Mouse (Mus musculus): ENCODE results near the gene Gm17606.
A peak's percentile ranks its signal among the peaks of the same experiment; 100 is the strongest.
"Not testable (repeated sequence)": the region's sequence is repeated elsewhere in the genome, so short reads cannot be mapped to it uniquely, and the experiment has no call there.

Gene Gm17606

DNA sequence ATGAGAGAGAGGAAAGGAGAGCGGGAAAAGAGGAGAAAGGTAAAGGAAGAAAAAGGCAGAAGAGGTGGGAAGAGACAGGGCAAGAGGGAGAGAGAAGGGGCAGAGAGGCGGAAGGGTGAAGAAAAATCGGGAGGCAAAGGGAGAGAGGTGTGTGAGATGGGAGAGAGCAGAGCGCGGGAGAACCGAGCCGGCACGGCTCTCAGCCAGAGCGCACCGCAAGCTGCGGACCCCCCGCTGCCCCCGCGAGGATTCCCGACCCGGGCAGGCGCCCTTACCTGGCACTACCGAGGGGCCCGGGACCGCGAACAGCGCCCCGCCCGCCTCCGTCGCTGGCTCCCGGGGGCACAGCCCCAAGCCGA, at the start of gene Gm17606:
TSS of gene Gm17606 (plus strand) at position 7 of the 359 bp plus-strand sequence.
- DNase-seq (ENCODE audit: low spot score in 2 of 2) = no peak

- DNase-seq (ENCODE audit: low spot score in 2 of 2) = no peak
Observed at GRCm38 (mm10) chr14:54591056-54591455, 49.7 kb upstream of the Gm17606 start.

GRCm38 (mm10) chr14:54592319-54592934, 48.3 kb upstream of the Gm17606 start:
- peak; percentile 41 to 68 for DNase-seq (ENCODE audit: low spot score in 2 of 2)

- DNase-seq (ENCODE audit: low spot score in 2 of 2) = no peak
Observed at GRCm38 (mm10) chr14:54594055-54594454, 46.7 kb upstream of the Gm17606 start.

DNA sequence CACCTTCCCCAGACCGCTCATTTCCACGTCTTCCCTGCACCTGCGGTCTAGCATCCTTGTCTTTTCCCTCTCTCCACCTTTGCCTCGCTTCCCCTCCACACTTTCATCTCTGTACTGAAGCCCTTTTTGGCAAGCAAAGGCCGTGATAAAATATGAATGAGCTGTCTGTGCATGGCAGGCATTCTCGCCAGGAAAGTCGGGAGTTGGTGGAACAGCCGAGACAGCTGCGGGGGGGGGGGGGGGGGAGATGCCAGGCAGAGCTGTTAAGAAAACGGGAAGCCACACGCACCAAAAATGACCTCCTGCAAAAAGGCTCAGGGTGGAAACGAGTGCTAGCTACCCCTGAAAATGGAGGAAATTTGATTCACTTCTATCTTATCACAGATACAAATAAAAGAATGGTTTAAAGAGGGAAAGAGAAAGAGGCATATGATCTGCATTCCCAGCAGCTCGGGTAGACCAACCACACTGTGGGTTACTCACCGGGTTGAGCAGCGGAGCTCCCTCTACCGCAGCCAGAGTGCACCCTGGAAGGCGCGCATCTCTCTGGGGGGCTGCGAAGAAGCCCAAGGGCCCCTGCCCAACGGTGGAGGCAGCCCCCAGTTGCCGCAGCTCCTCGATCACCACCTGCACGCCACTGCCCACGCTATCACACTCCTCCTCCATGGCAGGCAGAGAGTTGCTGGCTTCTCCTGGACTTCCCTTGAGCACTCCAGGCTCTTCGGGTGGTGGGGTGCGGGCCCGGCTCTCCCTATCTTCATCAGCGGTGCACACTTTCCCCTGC, 45.9 kb upstream of the Gm17606 start:
- DNase-seq (ENCODE audit: low spot score in 2 of 2) = peak in 1 of 2 experiments; percentile 60

- no peak for DNase-seq (ENCODE audit: low spot score in 2 of 2)
Observed at GRCm38 (mm10) chr14:54597084-54597483, 43.7 kb upstream of the Gm17606 start.

DNA sequence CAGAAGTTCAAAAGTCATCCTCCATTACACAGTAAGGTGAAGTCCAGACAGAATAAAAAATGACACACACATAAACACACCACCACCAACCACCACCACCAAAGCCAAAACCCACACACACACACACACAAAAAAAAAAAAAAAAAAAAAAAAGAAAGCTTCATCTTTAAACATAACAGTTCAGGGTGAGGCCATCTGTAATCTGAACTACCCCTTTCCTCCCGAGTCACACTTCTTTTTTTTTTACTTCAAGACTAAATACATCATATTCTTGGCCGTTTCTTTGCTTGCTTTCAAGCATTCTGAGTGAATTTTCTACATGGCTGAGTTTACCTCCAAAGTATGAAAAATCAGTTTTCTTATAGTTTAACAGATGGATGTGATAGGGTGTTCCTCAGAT, 39.2 kb upstream of the Gm17606 start:
- no peak for DNase-seq (ENCODE audit: low spot score in 2 of 2)

- no peak for DNase-seq (ENCODE audit: low spot score in 2 of 2)
Observed at GRCm38 (mm10) chr14:54602613-54603012, 38.1 kb upstream of the Gm17606 start.

DNA sequence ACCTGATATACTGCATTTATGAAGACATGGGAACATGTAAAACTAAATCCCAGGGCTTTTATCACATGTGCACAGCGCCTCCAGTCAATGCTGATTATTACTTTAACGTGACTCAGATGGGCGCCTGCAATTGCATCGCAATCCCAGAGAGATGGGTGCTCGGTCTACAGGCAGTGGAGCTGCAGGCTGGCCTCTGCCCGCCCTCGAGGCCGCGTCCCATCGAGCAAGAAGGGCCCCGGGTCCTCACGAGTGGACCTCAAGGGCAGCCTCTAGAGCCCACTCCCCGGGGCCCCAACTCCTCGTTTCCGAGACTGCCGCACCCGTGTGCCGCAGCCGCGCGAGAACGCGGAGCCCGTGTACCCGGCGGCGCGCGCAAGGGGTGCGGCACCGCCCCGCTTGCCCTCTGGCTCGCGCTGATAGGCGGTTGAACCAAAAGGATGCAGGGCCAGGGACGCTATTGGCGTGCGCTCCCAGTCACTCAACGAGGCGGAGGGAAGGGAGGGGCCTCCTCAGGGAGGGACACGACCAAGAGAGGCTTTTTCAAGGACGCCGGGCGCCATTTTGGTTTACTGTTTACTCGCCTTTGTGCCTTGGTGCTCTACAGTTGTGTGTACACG, 37.6 kb upstream of the Gm17606 start:
- peak; percentile 94 to 95 for DNase-seq (ENCODE audit: low spot score in 2 of 2)

DNA sequence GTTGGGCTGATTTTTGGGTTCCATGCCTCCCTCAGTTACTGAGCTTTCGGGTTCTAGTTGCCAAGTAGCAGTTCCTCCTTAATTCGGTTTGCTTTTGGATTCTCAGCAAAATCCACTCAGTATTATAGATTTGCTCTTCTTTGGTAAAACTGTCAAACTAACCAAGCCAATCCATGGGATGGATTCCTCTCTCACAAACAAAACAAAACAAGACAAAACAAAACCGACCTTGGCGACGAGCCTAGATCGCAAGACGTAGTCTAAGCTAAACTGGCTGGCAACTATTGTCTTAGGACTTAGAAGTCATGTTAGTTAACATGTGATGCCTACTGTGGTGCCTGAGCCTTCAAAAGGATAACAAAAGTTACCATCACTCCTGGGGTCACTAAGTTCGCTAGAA, 37.1 kb upstream of the Gm17606 start:
- no peak for DNase-seq (ENCODE audit: low spot score in 2 of 2)

DNA sequence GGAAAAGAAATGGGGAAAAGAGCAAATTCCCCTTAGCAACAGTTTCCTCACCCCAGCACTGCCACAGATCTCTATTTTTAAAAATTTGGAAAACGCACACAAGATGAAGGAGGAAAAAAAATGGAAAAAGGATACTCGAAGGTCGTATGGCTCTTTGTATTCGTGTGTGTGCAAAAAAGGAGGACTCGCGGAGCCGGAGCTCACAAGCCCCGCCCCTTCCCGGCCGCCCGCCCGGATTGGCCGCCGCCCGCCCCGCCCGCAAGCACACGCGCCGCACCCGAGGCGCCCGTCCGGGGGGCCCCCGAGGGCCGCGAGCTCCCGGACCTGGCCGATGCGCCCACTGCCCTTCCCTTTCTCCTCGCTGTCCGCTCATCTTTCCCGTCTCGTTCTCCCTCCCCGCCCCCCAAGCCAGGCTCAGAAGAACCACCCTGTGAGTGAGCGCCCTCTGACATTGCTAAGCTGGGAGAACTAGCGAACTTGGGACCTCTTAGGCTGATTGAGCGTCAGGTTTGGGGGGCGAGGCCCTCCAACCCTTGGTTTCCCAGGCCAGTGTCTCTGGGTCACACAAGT, 34.9 kb upstream of the Gm17606 start, which contains the start of gene 4931414P19Rik:
TSS of gene 4931414P19Rik (minus strand) at position 242 of the 570 bp plus-strand sequence.
- DNase-seq (ENCODE audit: low spot score in 2 of 2) = peak; percentile 39 to 65

DNA sequence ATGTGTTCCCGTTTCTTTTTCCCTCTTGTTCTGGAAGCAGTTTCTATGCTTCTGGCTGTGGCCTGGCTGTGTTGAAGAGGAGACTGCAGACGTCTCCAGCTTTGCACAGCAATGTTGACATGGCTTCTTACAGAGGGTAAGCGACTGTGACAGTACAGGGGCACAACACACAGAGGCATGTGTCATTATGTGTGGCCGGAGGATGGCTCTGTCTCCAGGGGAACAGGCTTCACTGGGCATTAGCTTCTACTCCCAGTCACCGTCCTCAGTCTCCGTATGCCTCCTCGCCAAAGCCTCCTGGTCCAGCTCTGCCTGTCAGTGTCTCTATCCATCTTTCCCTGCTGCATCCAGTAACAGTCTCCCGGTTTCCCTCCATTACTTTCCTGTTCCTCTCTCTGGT, 33.5 kb upstream of the Gm17606 start:
- no peak for DNase-seq (ENCODE audit: low spot score in 2 of 2)

DNA sequence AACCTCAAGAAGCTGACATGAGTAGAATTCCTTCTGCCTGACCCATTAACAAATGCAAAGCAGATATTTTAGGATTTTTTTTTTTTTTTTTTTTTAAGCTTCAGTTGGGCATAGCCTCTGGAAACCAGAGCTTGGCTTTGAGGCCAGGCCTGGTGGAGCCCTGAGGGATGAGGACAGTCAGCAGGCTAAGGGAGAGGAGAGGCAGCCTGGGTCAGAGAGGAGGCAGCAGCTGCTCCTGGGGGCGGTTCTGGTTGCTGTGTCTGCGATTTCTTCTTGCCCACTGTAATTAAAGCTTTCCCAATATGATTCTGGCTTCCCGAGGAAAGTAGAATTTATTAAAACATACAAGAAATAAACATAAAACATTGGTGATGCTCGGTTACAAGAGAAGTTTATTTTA, 31.5 kb upstream of the Gm17606 start:
- no peak for DNase-seq (ENCODE audit: low spot score in 2 of 2)

DNA sequence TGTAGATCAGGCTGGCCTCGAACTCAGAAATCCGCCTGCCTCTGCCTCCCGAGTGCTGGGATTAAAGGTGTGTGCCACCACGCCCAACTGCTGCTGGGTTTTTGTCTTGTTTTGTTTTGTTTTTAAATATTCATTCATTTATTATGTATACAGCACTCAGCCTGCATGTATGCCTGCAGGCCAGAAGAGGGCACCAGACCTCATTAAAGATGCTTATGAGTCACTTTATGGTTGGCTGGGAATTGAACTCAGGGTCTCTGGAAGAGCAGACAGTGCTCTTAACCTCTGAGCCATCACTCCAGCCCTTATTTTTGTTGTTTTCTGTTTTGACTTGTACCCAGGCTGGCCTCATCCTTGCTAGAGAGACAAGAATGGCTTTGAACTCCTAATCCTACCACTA, 30.8 kb upstream of the Gm17606 start:
- no peak for DNase-seq (ENCODE audit: low spot score in 2 of 2)

- DNase-seq (ENCODE audit: low spot score in 2 of 2) = peak in 1 of 2 experiments; percentile 55
Observed at GRCm38 (mm10) chr14:54610648-54611047, 30.1 kb upstream of the Gm17606 start.

GRCm38 (mm10) chr14:54614130-54614529, 26.6 kb upstream of the Gm17606 start:
- not testable (repeated sequence) for DNase-seq (ENCODE audit: low spot score in 2 of 2)

DNA sequence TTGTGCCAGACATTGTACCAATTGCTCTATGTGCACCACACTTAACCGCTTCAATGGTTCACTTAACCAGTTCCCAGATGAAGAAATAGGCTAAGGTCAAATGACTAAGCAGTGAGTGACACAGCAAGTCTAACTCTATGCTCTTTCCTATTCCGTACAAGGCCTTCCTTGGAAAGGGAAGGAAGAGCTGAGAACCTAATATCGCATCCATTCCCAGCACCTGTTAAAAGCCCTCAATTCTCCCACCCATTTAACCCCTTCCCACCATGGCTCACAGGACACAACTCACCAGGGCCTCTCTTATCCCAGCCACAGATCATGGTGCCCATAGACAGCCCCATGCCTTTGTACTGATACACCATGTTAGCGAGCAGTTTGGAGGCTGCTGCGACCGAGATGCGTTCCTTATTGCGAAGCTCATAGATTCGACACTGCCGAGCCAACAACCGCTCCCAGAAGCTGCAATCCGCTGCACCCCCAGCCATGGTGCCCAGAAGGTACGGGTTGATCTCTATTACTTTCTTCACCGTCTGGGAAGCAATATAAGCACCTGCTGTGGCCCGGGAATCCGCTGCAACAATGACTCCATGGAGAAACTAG, 24.4 kb upstream of the Gm17606 start:
- DNase-seq (ENCODE audit: low spot score in 2 of 2) = no peak

DNA sequence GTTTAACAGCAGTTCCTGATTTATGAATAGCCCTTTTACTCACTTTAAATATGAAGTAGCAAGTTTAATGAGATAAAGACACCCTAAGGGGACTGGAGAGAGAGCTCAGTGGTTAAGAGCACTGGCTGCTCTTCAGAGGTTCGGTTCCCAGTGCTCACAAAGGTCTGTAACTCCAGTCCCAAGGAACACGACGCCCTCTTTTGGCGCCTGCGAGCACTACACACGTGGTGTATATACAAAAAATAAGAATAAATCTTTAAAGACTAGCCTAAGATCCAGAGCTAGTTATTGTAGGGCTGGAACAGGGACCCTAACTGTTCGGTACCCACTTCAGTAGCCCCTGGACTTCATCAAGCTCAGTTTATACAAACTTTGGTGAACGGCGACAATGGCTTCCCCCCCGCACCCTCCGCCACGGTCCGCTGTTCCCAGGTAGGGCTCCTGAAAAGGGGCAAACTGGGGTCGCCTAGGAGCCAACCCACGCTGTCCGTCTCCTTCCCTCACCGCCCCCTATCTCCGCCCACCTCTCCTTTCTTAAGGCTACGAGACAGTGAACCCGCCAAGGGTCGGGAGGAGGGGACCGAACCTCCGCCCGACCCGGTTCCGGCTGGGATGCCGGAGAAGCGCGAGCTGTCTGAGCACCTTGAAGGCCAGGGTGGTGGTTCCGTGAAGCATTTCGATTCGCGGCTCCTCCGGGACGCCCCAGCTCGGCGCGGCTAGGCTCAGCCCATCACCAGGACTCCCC, 23.4 kb upstream of the Gm17606 start:
- no peak for DNase-seq (ENCODE audit: low spot score in 2 of 2)

- DNase-seq (ENCODE audit: low spot score in 2 of 2) = peak; percentile 85 to 87
Observed at GRCm38 (mm10) chr14:54617897-54618365, 22.8 kb upstream of the Gm17606 start, which contains the start of gene Psmb5. Gene Psmb5, minus strand, starts transcription at chr14:54618022.

DNA sequence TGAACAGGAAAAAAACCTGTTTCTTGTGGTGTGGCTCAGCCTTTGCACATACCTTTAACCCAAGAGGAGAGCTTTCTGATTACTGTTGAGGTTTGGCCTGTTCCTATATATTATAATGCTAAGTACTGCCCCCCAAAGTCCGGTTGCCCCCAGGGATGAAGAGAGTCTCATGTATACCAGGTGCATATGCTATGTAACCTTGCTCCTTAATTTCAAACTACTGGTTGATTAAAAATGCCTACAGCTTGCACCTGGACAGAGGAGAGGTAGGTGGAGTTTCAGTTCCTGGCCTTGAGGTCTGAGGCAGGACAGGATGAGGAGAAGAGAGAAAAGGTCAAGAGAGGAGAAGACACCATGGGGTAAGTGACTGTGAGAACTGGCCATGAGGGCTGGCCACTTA, 19.6 kb upstream of the Gm17606 start, which contains the start of gene Psmb11:
TSS of gene Psmb11 (plus strand) at position 301 of the 400 bp plus-strand sequence.
- DNase-seq (ENCODE audit: low spot score in 2 of 2) = no peak

DNA sequence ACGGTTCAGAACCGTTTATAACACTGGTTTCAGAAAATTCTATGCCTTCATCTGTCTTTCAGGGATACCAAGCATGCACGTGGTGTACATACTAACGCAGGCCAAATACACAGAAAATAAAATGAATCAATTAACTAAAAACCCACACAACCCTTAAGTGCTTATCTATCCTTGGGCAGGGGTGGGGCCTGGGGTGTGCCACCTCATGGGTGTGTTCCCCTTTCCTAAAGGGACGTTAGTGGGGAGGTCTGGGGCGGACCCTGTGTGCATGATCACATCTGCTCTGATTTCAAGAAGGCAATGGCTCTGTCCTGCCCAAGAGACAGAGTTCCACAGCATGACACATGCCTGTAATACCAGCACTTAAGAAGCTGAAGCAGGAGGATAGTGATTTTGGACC, 17.4 kb upstream of the Gm17606 start:
- no peak for DNase-seq (ENCODE audit: low spot score in 2 of 2)

Data from right cerebral cortex, postnatal 36 days (tissue).